Mouse (Mus musculus): ENCODE data around the gene Tbcc. TPM values are rescaled to one million over a fixed set of nuclear protein-coding genes. Genes with fewer than 3 reads are reported as not detected.

The Tbcc gene
- polyA plus RNA-seq, 1 experiment from 2014 or later: 80.2 TPM

- Histone ChIP-seq H3K4me1 (0 out of 2 replicates have a peak, but pooled peaks cover 10% of the 10 kb centered on the region), H3K9ac (no peak overlapping the region), H3K4me2 (replicated peaks) (no peak overlapping the region), H3K36me3 (no peaks in the 10 kb centered on the region), H3K4me3 (no peak overlapping the region), H3K27me3 (no peaks in the 10 kb centered on the region), H3K9me3 (no peaks in the 10 kb centered on the region), H3K27ac (no peak overlapping the region)
- 78% methylated on average over 1 of the region's 1 CpGs for WGBS
- ATAC-seq (ENCODE audit: insufficient number of reproducible peaks, insufficient read depth, low FRiP score, low TSS enrichment): no peak
These were observed 19.6 kb upstream of the Tbcc start for GRCm38 (mm10) chr17:46870913-46871312.

GRCm38 (mm10) chr17:46872806-46873205, 17.7 kb upstream of the Tbcc start:
- Histone ChIP-seq H3K9me3 (no peaks in the 10 kb centered on the region), H3K27me3 (no peaks in the 10 kb centered on the region), H3K27ac (no peak overlapping the region), H3K4me1 (0 out of 2 replicates have a peak, but pooled peaks cover 16% of the 10 kb centered on the region), H3K4me3 (no peak overlapping the region), H3K36me3 (no peaks in the 10 kb centered on the region), H3K4me2 (replicated peaks) (no peak overlapping the region), H3K9ac (no peak overlapping the region)
- 60% methylated on average over 7 of the region's 7 CpGs for WGBS
- no peak for ATAC-seq (ENCODE audit: insufficient number of reproducible peaks, insufficient read depth, low FRiP score, low TSS enrichment)

- no peak overlapping the region for H3K27ac ChIP-seq
- no peaks in the 10 kb centered on the region for H3K27me3 ChIP-seq
- no peak overlapping the region for H3K4me3 ChIP-seq
- H3K4me1 ChIP-seq: 0 out of 2 replicates have a peak, but pooled peaks cover 16% of the 10 kb centered on the region
- no peaks in the 10 kb centered on the region for H3K9me3 ChIP-seq
- H3K36me3 ChIP-seq: no peaks in the 10 kb centered on the region
- WGBS: 26% methylated on average over 10 of the region's 10 CpGs
- no peak overlapping the region for H3K9ac ChIP-seq
- no peak for ATAC-seq (ENCODE audit: insufficient number of reproducible peaks, insufficient read depth, low FRiP score, low TSS enrichment)
- no peak overlapping the region for H3K4me2 ChIP-seq (replicated peaks)
These were observed 16.4 kb upstream of the Tbcc start for GRCm38 (mm10) chr17:46874133-46874532.

- no peaks in the 10 kb centered on the region for H3K27me3 ChIP-seq
- no peak overlapping the region for H3K27ac ChIP-seq
- no peaks in the 10 kb centered on the region for H3K36me3 ChIP-seq
- no peak overlapping the region for H3K4me3 ChIP-seq
- no peaks in the 10 kb centered on the region for H3K9me3 ChIP-seq
- WGBS: 76% methylated on average over 3 of the region's 3 CpGs
- H3K9ac ChIP-seq: no peak overlapping the region
- no peak for ATAC-seq (ENCODE audit: insufficient number of reproducible peaks, insufficient read depth, low FRiP score, low TSS enrichment)
- H3K4me2 ChIP-seq (replicated peaks): no peak overlapping the region
- H3K4me1 ChIP-seq: peaks cover 23% of the 10 kb centered on the region
These were observed 14.9 kb upstream of the Tbcc start for GRCm38 (mm10) chr17:46875626-46876025.

GRCm38 (mm10) chr17:46876371-46876950, 14.0 kb upstream of the Tbcc start:
- Histone ChIP-seq H3K27me3 (no peaks in the 10 kb centered on the region), H3K27ac (no peak overlapping the region), H3K9ac (no peak overlapping the region), H3K4me1 (peaks cover 23% of the 10 kb centered on the region), H3K4me3 (no peak overlapping the region), H3K36me3 (no peaks in the 10 kb centered on the region), H3K4me2 (replicated peaks) (no peak overlapping the region), H3K9me3 (no peaks in the 10 kb centered on the region)
- 55% methylated on average over 8 of the region's 8 CpGs for WGBS
- ATAC-seq (ENCODE audit: insufficient number of reproducible peaks, insufficient read depth, low FRiP score, low TSS enrichment): no peak

GRCm38 (mm10) chr17:46877061-46877460, 13.4 kb upstream of the Tbcc start:
- Histone ChIP-seq H3K36me3 (no peaks in the 10 kb centered on the region), H3K27ac (no peak overlapping the region), H3K27me3 (no peaks in the 10 kb centered on the region), H3K4me1 (peaks cover 23% of the 10 kb centered on the region), H3K9me3 (no peaks in the 10 kb centered on the region), H3K4me3 (no peak overlapping the region), H3K9ac (no peak overlapping the region), H3K4me2 (replicated peaks) (no peak overlapping the region)
- WGBS: 88% methylated on average over 5 of the region's 5 CpGs
- ATAC-seq (ENCODE audit: insufficient number of reproducible peaks, insufficient read depth, low FRiP score, low TSS enrichment): no peak

GRCm38 (mm10) chr17:46879841-46880311, 10.6 kb upstream of the Tbcc start:
- Histone ChIP-seq H3K4me1 (peaks cover 13% of the 10 kb centered on the region), H3K9ac (no peak overlapping the region), H3K9me3 (no peaks in the 10 kb centered on the region), H3K27ac (peak overlapping the region; percentile 46; the same call in 1 of the 2 replicates), H3K27me3 (no peaks in the 10 kb centered on the region), H3K4me3 (no peak overlapping the region), H3K36me3 (no peaks in the 10 kb centered on the region), H3K4me2 (replicated peaks) (no peak overlapping the region)
- ATAC-seq (ENCODE audit: insufficient number of reproducible peaks, insufficient read depth, low FRiP score, low TSS enrichment): no peak; the same call in 1 of the 2 replicates
- WGBS: 46% methylated on average over 14 of the region's 14 CpGs

GRCm38 (mm10) chr17:46880322-46880721, 10.2 kb upstream of the Tbcc start:
- 76% methylated on average over 2 of the region's 2 CpGs for WGBS
- no peak overlapping the region for H3K4me3 ChIP-seq
- no peaks in the 10 kb centered on the region for H3K27me3 ChIP-seq
- no peaks in the 10 kb centered on the region for H3K9me3 ChIP-seq
- H3K27ac ChIP-seq: 0 out of 2 replicates have a peak overlapping the region, but pooled peaks have one; percentile 46
- ATAC-seq (ENCODE audit: insufficient number of reproducible peaks, insufficient read depth, low FRiP score, low TSS enrichment): no peak
- H3K9ac ChIP-seq: no peak overlapping the region
- no peak overlapping the region for H3K4me2 ChIP-seq (replicated peaks)
- H3K4me1 ChIP-seq: peaks cover 13% of the 10 kb centered on the region
- H3K36me3 ChIP-seq: no peaks in the 10 kb centered on the region

- H3K9me3 ChIP-seq: no peaks in the 10 kb centered on the region
- H3K4me3 ChIP-seq: no peak overlapping the region
- no peak overlapping the region for H3K4me2 ChIP-seq (replicated peaks)
- no peak overlapping the region for H3K9ac ChIP-seq
- H3K36me3 ChIP-seq: no peaks in the 10 kb centered on the region
- H3K27ac ChIP-seq: no peak overlapping the region
- WGBS: 85% methylated on average over 6 of the region's 6 CpGs
- no peak for ATAC-seq (ENCODE audit: insufficient number of reproducible peaks, insufficient read depth, low FRiP score, low TSS enrichment)
- H3K4me1 ChIP-seq: peaks cover 12% of the 10 kb centered on the region
- H3K27me3 ChIP-seq: no peaks in the 10 kb centered on the region
These were observed 8.8 kb upstream of the Tbcc start for GRCm38 (mm10) chr17:46881728-46882127.

- ATAC-seq (ENCODE audit: insufficient number of reproducible peaks, insufficient read depth, low FRiP score, low TSS enrichment): no peak
- 87% methylated on average over 9 of the region's 9 CpGs for WGBS
- no peaks in the 10 kb centered on the region for H3K36me3 ChIP-seq
- no peak overlapping the region for H3K27ac ChIP-seq
- H3K27me3 ChIP-seq: no peaks in the 10 kb centered on the region
- no peak overlapping the region for H3K9ac ChIP-seq
- no peaks in the 10 kb centered on the region for H3K9me3 ChIP-seq
- H3K4me2 ChIP-seq (replicated peaks): no peak overlapping the region
- peaks cover 11% of the 10 kb centered on the region for H3K4me1 ChIP-seq
- H3K4me3 ChIP-seq: no peak overlapping the region
These were observed 7.4 kb upstream of the Tbcc start for GRCm38 (mm10) chr17:46883107-46883506.

GRCm38 (mm10) chr17:46884766-46885165, 5.7 kb upstream of the Tbcc start:
- peaks cover 12% of the 10 kb centered on the region for H3K4me1 ChIP-seq
- WGBS: 94% methylated on average over 6 of the region's 6 CpGs
- H3K4me3 ChIP-seq: no peak overlapping the region
- no peak overlapping the region for H3K9ac ChIP-seq
- H3K9me3 ChIP-seq: no peaks in the 10 kb centered on the region
- H3K27me3 ChIP-seq: no peaks in the 10 kb centered on the region
- H3K36me3 ChIP-seq: no peaks in the 10 kb centered on the region
- no peak overlapping the region for H3K4me2 ChIP-seq (replicated peaks)
- no peak overlapping the region for H3K27ac ChIP-seq
- no peak for ATAC-seq (ENCODE audit: insufficient number of reproducible peaks, insufficient read depth, low FRiP score, low TSS enrichment)

GRCm38 (mm10) chr17:46885218-46885909, 5.1 kb upstream of the Tbcc start:
- WGBS: 81% methylated on average over 11 of the region's 11 CpGs

More at GRCm38 (mm10) chr17:46885218-46885909, 5.1 kb upstream of the Tbcc start:
- Histone ChIP-seq H3K4me3 (no peak overlapping the region), H3K9me3 (no peaks in the 10 kb centered on the region), H3K4me1 (peaks cover 8% of the 10 kb centered on the region; the same call in 1 of the 2 replicates), H3K4me2 (replicated peaks) (no peak overlapping the region), H3K36me3 (no peaks in the 10 kb centered on the region), H3K9ac (no peak overlapping the region), H3K27ac (no peak overlapping the region), H3K27me3 (no peaks in the 10 kb centered on the region)
- no peak for ATAC-seq (ENCODE audit: insufficient number of reproducible peaks, insufficient read depth, low FRiP score, low TSS enrichment)

All from embryonic facial prominence, embryonic 12.5 days (tissue).